Mouse (Mus musculus) liver, adult 2 months (tissue): ENCODE measurements at regions not wholly inside any gene's neighbourhood (a gene's known extent, or its start where the extent isn't known, plus 50 kb on each side); places are given as distances from the start of the nearest gene placed in this dataset.

Experiments
- DNase-seq: peaks from one replicate; pipeline ENCODE4 v3.0.0-alpha.2; 2011; ENCODE audit warnings: low read depth, low spot score; ENCODE audit errors: extremely low read depth
- H3K27ac ChIP-seq: fragments of 200-500 bp; replicated peaks from 2 replicates; pipeline ENCODE4 v1.5.1; 2012; ENCODE audit warnings: low read depth, mild to moderate bottlenecking, control low read depth, inconsistent platforms, low read length; ENCODE audit not compliant: insufficient read depth
- H3K27me3 ChIP-seq: fragments of 200-500 bp; 2 replicates; pipeline ENCODE4 v1.6.1; 2012; ENCODE audit warnings: mild to moderate bottlenecking, moderate library complexity, low read length, inconsistent platforms; ENCODE audit not compliant: control insufficient read depth, insufficient read depth
- H3K36me3 ChIP-seq: fragments of 200-500 bp; 2 replicates; pipeline ENCODE4 v1.6.1; 2012; ENCODE audit warnings: low read length, inconsistent platforms; ENCODE audit not compliant: control insufficient read depth, insufficient read depth
- H3K4me1 ChIP-seq: fragments of 200-500 bp; 2 replicates; pipeline ENCODE4 v1.6.1; 2011; ENCODE audit warnings: low read length; ENCODE audit not compliant: control insufficient read depth, insufficient read depth
- H3K4me3 ChIP-seq: fragments of 200-500 bp; 2 replicates; pipeline ENCODE4 v1.5.1; 2011; ENCODE audit warnings: low read depth, mild to moderate bottlenecking, control low read depth, low read length, moderate library complexity; ENCODE audit not compliant: insufficient read depth
- H3K79me2 ChIP-seq: fragments of 200-500 bp; 2 replicates; pipeline ENCODE4 v1.6.1; 2012; ENCODE audit warnings: inconsistent platforms, mild to moderate bottlenecking, low read length, moderate library complexity; ENCODE audit not compliant: control insufficient read depth, insufficient read depth
- H3K9ac ChIP-seq: fragments of 200-500 bp; 2 replicates; pipeline ENCODE4 v1.6.1; 2012; ENCODE audit warnings: low read depth, mild to moderate bottlenecking, control low read depth, inconsistent platforms, low read length
- CTCF ChIP-seq: fragments of 200-500 bp; IDR thresholded peaks from 2 replicates; pipeline ENCODE4 v1.5.1; 2011; ENCODE audit warnings: low read depth, low read length, control low read depth
- POLR2A ChIP-seq: fragments of 200-500 bp; IDR thresholded peaks from 2 replicates; pipeline ENCODE4 v1.6.1; 2011; ENCODE audit warnings: low read length, control low read depth; ENCODE audit not compliant: insufficient read depth; ENCODE audit errors: extremely low read depth
- WGBS: fragments of 180-500 bp; shearing (Covaris S2); methylation state at CpG from one replicate; pipeline ENCODE4 v1.1.7; 2018; 5-methylcytosine and 5-hydroxymethylcytosine counted together

DNA sequence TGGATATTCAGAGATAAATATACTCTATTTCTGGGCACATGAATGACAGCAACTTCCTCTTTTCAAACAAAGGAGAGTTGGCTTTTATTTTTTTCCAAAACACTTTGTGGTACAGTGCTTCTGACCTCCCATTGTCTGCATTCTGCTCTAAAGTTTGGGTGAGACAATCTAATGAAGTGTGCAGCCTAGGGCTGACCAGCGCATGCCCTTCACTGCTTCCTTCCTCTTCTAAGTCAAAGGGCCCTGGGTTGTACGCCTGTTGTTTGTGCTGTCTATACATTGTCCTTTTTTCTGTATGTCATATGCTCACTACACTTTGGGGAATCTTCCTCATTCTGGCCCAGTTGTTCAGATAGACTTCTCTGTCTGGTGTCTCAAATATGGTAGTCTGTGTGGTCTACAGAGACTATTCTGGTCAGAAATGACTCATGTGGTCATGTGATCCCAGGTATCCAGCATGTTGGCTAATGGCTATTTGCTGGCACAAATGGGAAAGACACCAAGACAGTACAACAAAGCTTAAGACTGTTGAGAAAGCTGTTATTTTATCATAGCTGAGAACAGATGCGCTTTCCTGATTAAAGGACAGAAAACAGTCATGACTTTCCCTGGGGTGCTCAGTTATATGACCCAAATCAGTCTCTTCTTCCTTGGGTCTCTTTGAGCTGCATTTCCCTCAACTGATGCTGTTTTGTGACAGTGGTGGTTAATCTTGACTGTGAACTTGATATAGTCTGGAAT is 151.4 kb upstream of the Marcks start:
- TF ChIP-seq POLR2A (no peak), CTCF (no peak)
- 81% methylated on average over 3 of the region's 3 CpGs for WGBS
- no peaks in the 10 kb centered on the region for H3K4me1 ChIP-seq
- no peak overlapping the region for H3K9ac ChIP-seq
- no peaks in the 10 kb centered on the region for H3K36me3 ChIP-seq
- DNase-seq: no peak
- no peak overlapping the region for H3K4me3 ChIP-seq
- H3K27me3 ChIP-seq: no peaks in the 10 kb centered on the region
- H3K79me2 ChIP-seq: no peaks in the 10 kb centered on the region
- no peak overlapping the region for H3K27ac ChIP-seq

- no peak for TF ChIP-seq POLR2A
- TF ChIP-seq CTCF: no peak
- Histone ChIP-seq H3K27ac (no peak overlapping the region), H3K9ac (no peak overlapping the region), H3K27me3 (peaks cover 3% of the 10 kb centered on the region; the same call in 1 of the 2 replicates), H3K79me2 (no peaks in the 10 kb centered on the region), H3K4me3 (no peak overlapping the region), H3K36me3 (no peaks in the 10 kb centered on the region), H3K4me1 (no peaks in the 10 kb centered on the region)
- DNase-seq: no peak
- 80% methylated on average over 5 of the region's 5 CpGs for WGBS
Observed at GRCm38 (mm10) chr10:37286305-37286704, 147.6 kb upstream of the Marcks start.

DNA sequence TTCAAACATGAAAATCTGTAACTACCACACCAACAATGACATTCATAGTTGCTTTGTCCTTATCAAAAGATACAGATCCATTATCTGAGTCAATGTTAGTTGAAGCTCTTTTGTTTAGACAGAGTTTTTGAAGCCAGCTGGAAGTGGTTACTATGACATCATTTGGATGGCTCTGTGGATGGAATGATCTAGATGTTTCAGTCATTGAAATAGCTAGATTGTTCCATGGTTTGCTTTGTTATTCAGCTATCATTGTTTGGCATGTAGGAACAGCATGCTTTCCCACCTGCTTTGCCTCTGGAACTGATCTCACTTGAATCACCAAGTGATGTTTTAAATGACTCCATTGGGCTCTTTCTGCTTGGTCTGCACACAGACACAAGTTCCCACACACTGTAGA is 144.2 kb upstream of the Marcks start:
- Histone ChIP-seq H3K27me3 (peaks cover 3% of the 10 kb centered on the region; the same call in 1 of the 2 replicates), H3K4me3 (no peak overlapping the region), H3K9ac (no peak overlapping the region), H3K4me1 (no peaks in the 10 kb centered on the region), H3K79me2 (no peaks in the 10 kb centered on the region), H3K27ac (no peak overlapping the region), H3K36me3 (no peaks in the 10 kb centered on the region)
- TF ChIP-seq POLR2A (no peak), CTCF (no peak)
- DNase-seq: peak; percentile 69

GRCm38 (mm10) chr10:37280823-37281222 is 142.1 kb upstream of the Marcks start:
- H3K79me2 ChIP-seq: no peaks in the 10 kb centered on the region
- DNase-seq: no peak
- no peak for TF ChIP-seq CTCF
- no peak for TF ChIP-seq POLR2A
- 86% methylated on average over 4 of the region's 4 CpGs for WGBS
- H3K27ac ChIP-seq: no peak overlapping the region
- H3K36me3 ChIP-seq: no peaks in the 10 kb centered on the region
- no peak overlapping the region for H3K9ac ChIP-seq
- no peak overlapping the region for H3K4me3 ChIP-seq
- peaks cover 3% of the 10 kb centered on the region; the same call in 1 of the 2 replicates for H3K27me3 ChIP-seq
- peaks cover 2% of the 10 kb centered on the region for H3K4me1 ChIP-seq

- Histone ChIP-seq H3K36me3 (no peaks in the 10 kb centered on the region), H3K27me3 (peaks cover 3% of the 10 kb centered on the region; the same call in 1 of the 2 replicates), H3K9ac (no peak overlapping the region), H3K4me1 (peaks cover 5% of the 10 kb centered on the region), H3K27ac (no peak overlapping the region), H3K4me3 (no peak overlapping the region), H3K79me2 (no peaks in the 10 kb centered on the region)
- 72% methylated on average over 6 of the region's 6 CpGs for WGBS
- no peak for TF ChIP-seq POLR2A
- no peak for TF ChIP-seq CTCF
- no peak for DNase-seq
Observed at GRCm38 (mm10) chr10:37280150-37280820, 141.6 kb upstream of the Marcks start.

DNA sequence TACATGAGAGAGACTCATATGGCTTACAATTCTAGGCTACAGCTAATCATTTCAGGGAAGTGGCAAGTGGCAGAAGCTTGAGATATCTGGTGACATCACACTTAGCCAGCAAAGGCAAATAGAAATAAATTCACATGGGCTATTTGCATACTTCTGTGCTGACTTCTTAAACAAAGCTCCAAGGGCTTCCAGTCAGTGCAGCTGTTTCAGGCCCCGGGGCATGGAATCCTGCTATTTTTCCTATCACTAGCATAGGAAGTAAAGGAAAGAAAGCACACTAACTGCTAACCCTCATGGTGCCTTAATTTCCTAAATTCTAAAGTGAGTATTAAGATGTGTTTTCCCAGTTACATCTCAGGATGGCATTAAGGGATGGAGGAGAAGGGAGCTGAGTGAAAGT is 140.6 kb upstream of the Marcks start:
- Histone ChIP-seq H3K79me2 (no peaks in the 10 kb centered on the region), H3K27me3 (0 out of 2 replicates have a peak, but pooled peaks cover 3% of the 10 kb centered on the region), H3K4me3 (no peak overlapping the region), H3K27ac (no peak overlapping the region), H3K9ac (no peak overlapping the region), H3K36me3 (no peaks in the 10 kb centered on the region), H3K4me1 (peaks cover 5% of the 10 kb centered on the region)
- TF ChIP-seq POLR2A (no peak), CTCF (no peak)
- 78% methylated on average over 1 of the region's 1 CpGs for WGBS
- no peak for DNase-seq
